26 mouse cellular contexts compared by ENCODE assay signal in the genomic region with DNA sequence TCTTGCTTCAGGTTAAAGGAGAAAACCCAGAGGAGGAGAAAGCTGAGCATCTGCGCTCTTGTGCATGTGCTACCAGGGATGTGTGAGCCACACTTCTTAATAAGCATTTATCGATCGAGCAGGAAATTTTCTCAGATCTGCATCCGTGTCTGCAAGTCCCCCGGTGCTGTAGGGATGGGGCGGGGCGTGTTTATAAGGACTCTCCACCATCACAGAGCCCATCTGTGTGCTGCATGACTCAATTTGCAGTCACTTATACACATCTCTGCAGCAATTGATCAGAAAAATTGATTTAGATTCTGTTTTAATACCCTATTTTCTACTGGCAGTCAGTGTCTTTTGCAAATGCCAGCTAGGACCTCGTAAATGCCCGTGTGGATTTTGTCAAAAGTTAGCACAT.
DNase-seq lines count a peak whose midpoint lies in the region; ATAC-seq and TF ChIP-seq lines count a peak whose summit lies in the region.
"Had no signal": no experiment of that assay in that cellular context is flagged by ENCODE, and none has a peak within 500 bp of the region (broad histone marks: within the 10 kb centered on the region; RNA-seq: fewer than 3 reads in every experiment).

No protein-coding gene starts in this region.

- no peak overlapping the region for H3K4me3 ChIP-seq in forebrain, embryonic 13.5 days
- H3K4me3 ChIP-seq in forebrain, embryonic 11.5 days (ENCODE audit: low read depth, low read length) = no peak overlapping the region
- no peak overlapping the region for H3K4me3 ChIP-seq in forebrain, embryonic 16.5 days (replicated peaks; ENCODE audit: low read length)
- H3K4me3 ChIP-seq in forebrain, postnatal 0 days (ENCODE audit: low read depth, low read length) = no peak overlapping the region
- H3K4me3 ChIP-seq in hindbrain, embryonic 14.5 days (replicated peaks; ENCODE audit: low read length) = no peak overlapping the region
- no peak overlapping the region for H3K4me3 ChIP-seq in hindbrain, embryonic 16.5 days (ENCODE audit: low read length)
- no peak overlapping the region for H3K4me3 ChIP-seq in neural tube, embryonic 14.5 days (ENCODE audit: low read depth, low read length)
- H3K4me3 ChIP-seq: heart, embryonic 12.5 days; heart, embryonic 15.5 days; hindbrain, embryonic 10.5 days; intestine, embryonic 15.5 days had no signal

- H3K4me2 ChIP-seq in forebrain, embryonic 13.5 days = no peak overlapping the region
- no peak overlapping the region for H3K4me2 ChIP-seq in forebrain, embryonic 11.5 days (ENCODE audit: low read depth, low read length, severe bottlenecking)
- no peak overlapping the region for H3K4me2 ChIP-seq in forebrain, embryonic 16.5 days (ENCODE audit: low read length)
- no peak overlapping the region for H3K4me2 ChIP-seq in forebrain, postnatal 0 days (ENCODE audit: low read depth)
- H3K4me2 ChIP-seq in hindbrain, embryonic 14.5 days (replicated peaks) = no peak overlapping the region
- no peak overlapping the region for H3K4me2 ChIP-seq in hindbrain, embryonic 16.5 days (ENCODE audit: low read length)
- H3K4me2 ChIP-seq in neural tube, embryonic 14.5 days (ENCODE audit: low read depth, low read length) = no peak overlapping the region
- H3K4me2 ChIP-seq: heart, embryonic 12.5 days; heart, embryonic 15.5 days; intestine, embryonic 15.5 days had no signal

- peaks cover 32% of the 10 kb centered on the region for H3K4me1 ChIP-seq in forebrain, embryonic 13.5 days
- H3K4me1 ChIP-seq in forebrain, embryonic 11.5 days (replicated peaks; ENCODE audit: control insufficient read depth, insufficient read depth, low read length) = no peaks in the 10 kb centered on the region
- H3K4me1 ChIP-seq in forebrain, embryonic 16.5 days (replicated peaks; ENCODE audit: control insufficient read depth, insufficient read depth, low read length) = peaks cover 27% of the 10 kb centered on the region
- peaks cover 7% of the 10 kb centered on the region; the same call in 1 of the 2 replicates for H3K4me1 ChIP-seq in forebrain, postnatal 0 days (ENCODE audit: insufficient read depth)
- H3K4me1 ChIP-seq in hindbrain, embryonic 14.5 days (replicated peaks; ENCODE audit: control insufficient read depth, insufficient read depth, low read length) = peaks cover 12% of the 10 kb centered on the region
- H3K4me1 ChIP-seq in hindbrain, embryonic 16.5 days (ENCODE audit: control insufficient read depth, insufficient read depth, low read depth, low read length) = no peaks in the 10 kb centered on the region; the same call in 1 of the 2 replicates
- H3K4me1 ChIP-seq in neural tube, embryonic 14.5 days (ENCODE audit: control insufficient read depth, insufficient read depth, low read length) = peaks cover 8% of the 10 kb centered on the region; the same call in 1 of the 2 replicates
- H3K4me1 ChIP-seq: intestine, embryonic 15.5 days had no signal

- DNase-seq in forebrain, embryonic 11.5 days (ENCODE audit: low spot score) = no peak
- no peak for DNase-seq in forebrain, postnatal 0 days
- no peak for DNase-seq in hindbrain, embryonic 14.5 days (ENCODE audit: low spot score)
- DNase-seq in neural tube, embryonic 10.5 days (ENCODE audit: extremely low spot score, low spot score) = no peak
- DNase-seq: adrenal gland, postnatal 10 days; adrenal gland, postnatal 36 days; B cell, adult 2 months; cerebellum, adult 11 months; cerebellum, adult 8-10 months; cerebellum, postnatal 14 days; gastrocnemius, postnatal 25 days; heart, adult 18-20 months; heart, postnatal 10 days; heart, postnatal 36 days; kidney, adult 11 months; kidney, adult 8-10 months had no signal

- no peak overlapping the region for H3K9ac ChIP-seq in forebrain, embryonic 13.5 days
- no peak overlapping the region for H3K9ac ChIP-seq in forebrain, embryonic 11.5 days (ENCODE audit: low read length)
- H3K9ac ChIP-seq in forebrain, embryonic 16.5 days (replicated peaks; ENCODE audit: low read depth, low read length) = no peak overlapping the region
- no peak overlapping the region for H3K9ac ChIP-seq in forebrain, postnatal 0 days
- H3K9ac ChIP-seq in hindbrain, embryonic 14.5 days = no peak overlapping the region
- H3K9ac ChIP-seq in hindbrain, embryonic 16.5 days (ENCODE audit: low read depth, low read length) = no peak overlapping the region
- no peak overlapping the region for H3K9ac ChIP-seq in neural tube, embryonic 14.5 days (replicated peaks; ENCODE audit: low read depth, low read length)
- H3K9ac ChIP-seq: heart, embryonic 12.5 days; heart, embryonic 15.5 days; intestine, embryonic 15.5 days had no signal

- no peaks in the 10 kb centered on the region for H3K36me3 ChIP-seq in forebrain, embryonic 13.5 days (ENCODE audit: poor library complexity, severe bottlenecking)
- H3K36me3 ChIP-seq in forebrain, embryonic 11.5 days (ENCODE audit: control insufficient read depth, insufficient read depth, low read length) = no peaks in the 10 kb centered on the region
- no peaks in the 10 kb centered on the region for H3K36me3 ChIP-seq in forebrain, embryonic 16.5 days (ENCODE audit: control insufficient read depth, insufficient read depth)
- no peaks in the 10 kb centered on the region for H3K36me3 ChIP-seq in forebrain, postnatal 0 days (ENCODE audit: insufficient read depth)
- H3K36me3 ChIP-seq in hindbrain, embryonic 14.5 days (replicated peaks; ENCODE audit: control insufficient read depth, insufficient read depth) = no peaks in the 10 kb centered on the region
- H3K36me3 ChIP-seq in hindbrain, embryonic 16.5 days (ENCODE audit: control insufficient read depth, insufficient read depth, low read length) = no peaks in the 10 kb centered on the region
- H3K36me3 ChIP-seq in neural tube, embryonic 14.5 days (ENCODE audit: control insufficient read depth, insufficient read depth, low read length) = no peaks in the 10 kb centered on the region
- H3K36me3 ChIP-seq: G1E; heart, embryonic 12.5 days; heart, embryonic 15.5 days; hindbrain, embryonic 10.5 days; intestine, embryonic 15.5 days had no signal

- H3K27ac ChIP-seq in forebrain, embryonic 13.5 days = peak overlapping the region; percentile 73; the same call in 1 of the 2 replicates
- H3K27ac ChIP-seq in forebrain, embryonic 11.5 days (ENCODE audit: low read depth, low read length) = no peak overlapping the region
- 0 out of 2 replicates have a peak overlapping the region, but pooled peaks have one; percentile 17 for H3K27ac ChIP-seq in forebrain, embryonic 16.5 days (ENCODE audit: low read length)
- no peak overlapping the region for H3K27ac ChIP-seq in forebrain, postnatal 0 days (ENCODE audit: low read depth, low read length)
- peak overlapping the region; percentile 35; the same call in 1 of the 2 replicates for H3K27ac ChIP-seq in hindbrain, embryonic 14.5 days
- no peak overlapping the region for H3K27ac ChIP-seq in hindbrain, embryonic 16.5 days (ENCODE audit: low read depth, low read length)
- H3K27ac ChIP-seq in neural tube, embryonic 14.5 days (ENCODE audit: low read depth, low read length) = 0 out of 2 replicates have a peak overlapping the region, but pooled peaks have one; percentile 3
- H3K27ac ChIP-seq: heart, embryonic 15.5 days; hindbrain, embryonic 10.5 days; intestine, embryonic 15.5 days had no signal

- ATAC-seq in forebrain, embryonic 13.5 days = no peak
- no peak for ATAC-seq in forebrain, embryonic 11.5 days (replicated peaks; ENCODE audit: low FRiP score)
- no peak; the same call in 1 of the 2 replicates for ATAC-seq in forebrain, embryonic 16.5 days
- ATAC-seq in forebrain, postnatal 0 days = no peak
- ATAC-seq in hindbrain, embryonic 14.5 days (ENCODE audit: low FRiP score) = no peak
- ATAC-seq in hindbrain, embryonic 16.5 days = no peak
- ATAC-seq in neural tube, embryonic 14.5 days (ENCODE audit: low read depth) = 0 out of 2 replicates have a peak, but pooled peaks have one; percentile 29
- ATAC-seq: intestine, embryonic 15.5 days; Patski had no signal

- no peaks in the 10 kb centered on the region for H3K9me3 ChIP-seq in forebrain, embryonic 13.5 days (replicated peaks)
- no peaks in the 10 kb centered on the region for H3K9me3 ChIP-seq in forebrain, embryonic 11.5 days (ENCODE audit: control insufficient read depth, low read length)
- no peaks in the 10 kb centered on the region for H3K9me3 ChIP-seq in forebrain, embryonic 16.5 days (ENCODE audit: control insufficient read depth, low read length)
- H3K9me3 ChIP-seq in forebrain, postnatal 0 days (ENCODE audit: low read length) = no peaks in the 10 kb centered on the region
- H3K9me3 ChIP-seq in hindbrain, embryonic 14.5 days (ENCODE audit: control insufficient read depth, low read length) = no peaks in the 10 kb centered on the region
- H3K9me3 ChIP-seq in hindbrain, embryonic 16.5 days (ENCODE audit: control insufficient read depth, low read length) = no peaks in the 10 kb centered on the region
- H3K9me3 ChIP-seq in neural tube, embryonic 14.5 days (ENCODE audit: control insufficient read depth, low read length) = no peaks in the 10 kb centered on the region
- H3K9me3 ChIP-seq: heart, embryonic 12.5 days; heart, embryonic 15.5 days; hindbrain, embryonic 10.5 days; intestine, embryonic 15.5 days had no signal

- TF ChIP-seq CTCF in forebrain, postnatal 0 days (IDR thresholded peaks at IDR 0.05; ENCODE audit: low read depth) = no peak

- H3K27me3 ChIP-seq in forebrain, embryonic 13.5 days = no peaks in the 10 kb centered on the region
- H3K27me3 ChIP-seq in forebrain, embryonic 11.5 days (ENCODE audit: control insufficient read depth, insufficient read depth, low read length) = no peaks in the 10 kb centered on the region
- no peaks in the 10 kb centered on the region for H3K27me3 ChIP-seq in forebrain, embryonic 16.5 days (replicated peaks; ENCODE audit: control insufficient read depth, insufficient read depth, low read length)
- H3K27me3 ChIP-seq in forebrain, postnatal 0 days (ENCODE audit: insufficient read depth, low read length) = no peaks in the 10 kb centered on the region
- H3K27me3 ChIP-seq in hindbrain, embryonic 14.5 days (ENCODE audit: control insufficient read depth, insufficient read depth, low read length) = no peaks in the 10 kb centered on the region
- no peaks in the 10 kb centered on the region for H3K27me3 ChIP-seq in hindbrain, embryonic 16.5 days (replicated peaks; ENCODE audit: control insufficient read depth, insufficient read depth, low read length)
- no peaks in the 10 kb centered on the region for H3K27me3 ChIP-seq in neural tube, embryonic 14.5 days (ENCODE audit: control insufficient read depth, insufficient read depth, low read length)
- H3K27me3 ChIP-seq: heart, embryonic 12.5 days; heart, embryonic 15.5 days; intestine, embryonic 15.5 days; Patski had no signal

- WGBS in forebrain, embryonic 13.5 days = 69% methylated on average over 9 of the region's 9 CpGs
- WGBS in forebrain, embryonic 11.5 days = 79% methylated on average over 9 of the region's 9 CpGs
- 50% methylated on average over 9 of the region's 9 CpGs for WGBS in forebrain, embryonic 16.5 days
- 54% methylated on average over 9 of the region's 9 CpGs for WGBS in forebrain, postnatal 0 days
- 63% methylated on average over 9 of the region's 9 CpGs for WGBS in hindbrain, embryonic 14.5 days
- WGBS in hindbrain, embryonic 16.5 days = 66% methylated on average over 9 of the region's 9 CpGs
- WGBS in neural tube, embryonic 14.5 days = 54% methylated on average over 9 of the region's 9 CpGs

Comparison
In these comparisons a context has a peak if more than half of its experiments do, and no peak if none do; other contexts are left out.
1. H3K27ac ChIP-seq: peak in forebrain, embryonic 13.5 days (single experiment), forebrain, embryonic 16.5 days (single experiment), hindbrain, embryonic 14.5 days (single experiment) and neural tube, embryonic 14.5 days (single experiment); none in forebrain, embryonic 11.5 days (single experiment), forebrain, postnatal 0 days (single experiment) and hindbrain, embryonic 16.5 days (single experiment).